Mouse (Mus musculus) cerebral cortex, adult 2 months (tissue): ENCODE measurements around the gene Defb48.

Source experiments
- WGBS: fragments of 180-500 bp; shearing (Covaris S2); methylation state at CpG from one replicate; pipeline ENCODE4 v1.1.7; 2018; 5-methylcytosine and 5-hydroxymethylcytosine counted together

The Defb48 gene

GRCm38 (mm10) chr14:62928101-62928541, 56.2 kb downstream of the Defb48 start:
- 39% methylated on average over 5 of the region's 5 CpGs for WGBS
